Mouse (Mus musculus) right cerebral cortex, adult 18-20 months (tissue): Measurements from ENCODE around the gene Il13ra1.

ENCODE experiments used
- DNase-seq: peaks from one replicate; pipeline ENCODE4 v3.0.0; 2022; ENCODE audit warnings: mixed read lengths

Gene Il13ra1

GRCm38 (mm10) chrX:36195736-36196525 is 84.0 kb downstream of the Il13ra1 start, which contains the start of gene Zcchc12:
Zcchc12 (plus strand) TSS chrX:36195904.
- peak; percentile 52 for DNase-seq

DNA sequence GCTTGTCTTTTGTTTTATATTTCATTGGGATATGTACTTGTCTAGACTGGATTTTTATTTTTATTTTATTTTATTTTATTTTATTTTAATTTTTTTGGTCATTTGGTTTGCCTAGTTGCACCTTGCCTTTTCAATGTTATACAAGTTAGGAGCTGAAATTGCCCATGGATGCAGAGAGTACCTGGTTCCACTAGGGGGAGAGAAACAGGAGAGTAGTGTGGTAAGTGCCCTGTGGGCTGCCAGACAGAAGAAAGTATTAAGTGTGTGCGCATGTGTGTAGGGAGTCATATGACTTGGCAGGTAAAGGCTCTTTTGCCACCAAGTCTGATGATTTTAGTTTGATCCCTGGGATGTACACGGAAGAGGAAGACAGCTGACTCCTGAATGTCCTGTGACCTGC is 97.6 kb downstream of the Il13ra1 start:
- no peak for DNase-seq

DNA sequence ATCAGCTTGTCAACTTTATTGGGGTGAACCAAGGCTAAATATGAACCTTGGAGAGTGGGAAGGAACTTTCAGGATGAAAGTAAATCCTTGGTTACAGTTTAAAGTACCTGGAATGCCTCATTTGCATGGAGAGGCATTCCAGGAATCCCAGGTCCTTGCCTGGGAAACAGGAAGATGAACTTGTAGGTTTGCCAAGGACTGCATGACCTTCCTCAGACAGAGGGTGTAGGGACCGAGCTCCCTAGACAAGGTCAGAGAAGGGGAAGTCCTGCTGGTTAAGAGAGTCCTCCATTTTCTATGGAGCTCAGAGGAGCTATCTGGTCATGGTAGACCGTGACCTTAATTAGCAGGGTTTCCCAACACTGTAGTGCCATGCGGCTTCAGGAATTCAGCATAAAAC is 99.3 kb downstream of the Il13ra1 start:
- DNase-seq: no peak
